Mouse (Mus musculus) liver, adult 2 months (tissue): ENCODE measurements around the gene Sumo1.

Source experiments
- CTCF ChIP-seq: fragments of 200-500 bp; IDR thresholded peaks from 2 replicates; pipeline ENCODE4 v1.5.1; 2011; ENCODE audit warnings: low read depth, low read length, control low read depth
- POLR2A ChIP-seq: fragments of 200-500 bp; IDR thresholded peaks from 2 replicates; pipeline ENCODE4 v1.6.1; 2011; ENCODE audit warnings: low read length, control low read depth; ENCODE audit not compliant: insufficient read depth; ENCODE audit errors: extremely low read depth

- TF ChIP-seq CTCF = no peak
- no peak for TF ChIP-seq POLR2A
These were observed 27.6 kb upstream of the Sumo1 start for GRCm38 (mm10) chr1:59698207-59698606.
